Mouse (Mus musculus): ENCODE results near the gene Washc1. TPM values are rescaled to one million over a fixed set of nuclear protein-coding genes. Genes with fewer than 3 reads are reported as not detected.

Gene Washc1
- polyA plus RNA-seq, 1 experiment from 2014 or later: 41.6 TPM

- no peaks in the 10 kb centered on the region for H3K9me3 ChIP-seq (replicated peaks; ENCODE audit: low read length)
- H3K27me3 ChIP-seq (ENCODE audit: insufficient read depth, low read length): no peaks in the 10 kb centered on the region
- H3K4me2 ChIP-seq (ENCODE audit: low read length): peak within 1 kb of the TSS; percentile 90
- DNase-seq (ENCODE audit: low spot score): peak; percentile 96
- H3K4me3 ChIP-seq (replicated peaks; ENCODE audit: low read depth, low read length): peak within 1 kb of the TSS; percentile 99
- peak within 1 kb of the TSS; percentile 94 for H3K27ac ChIP-seq
- under 1% methylated on average over 45 of the region's 53 CpGs for WGBS
- no peak for TF ChIP-seq CTCF (IDR thresholded peaks at IDR 0.05; ENCODE audit: low read depth)
- peak; percentile 99 for ATAC-seq (replicated peaks; ENCODE audit: low FRiP score, low read depth)
- H3K36me3 ChIP-seq (ENCODE audit: insufficient read depth, low read length): 0 out of 2 replicates have a peak, but pooled peaks cover 15% of the 10 kb centered on the region
- H3K4me1 ChIP-seq (replicated peaks; ENCODE audit: insufficient read depth, low read length): no peaks in the 10 kb centered on the region
- peak within 1 kb of the TSS; percentile 86 for H3K9ac ChIP-seq (ENCODE audit: low read depth, low read length)
These were observed 34.4 kb upstream of the Washc1 start, which contains the start of gene Ankrd12 for GRCm38 (mm10) chr17:66076934-66077333. TSS of gene Ankrd12 (minus strand) at chr17:66077089.

GRCm38 (mm10) chr17:66077437-66077850, 33.9 kb upstream of the Washc1 start:
- DNase-seq (ENCODE audit: low spot score) (peak; percentile 38), ATAC-seq (replicated peaks; ENCODE audit: low FRiP score, low read depth) (peak; percentile 74)
- Histone ChIP-seq H3K9ac (ENCODE audit: low read depth, low read length) (peak overlapping the region; percentile 86), H3K4me3 (replicated peaks; ENCODE audit: low read depth, low read length) (peak overlapping the region; percentile 99), H3K27me3 (ENCODE audit: insufficient read depth, low read length) (no peaks in the 10 kb centered on the region), H3K36me3 (ENCODE audit: insufficient read depth, low read length) (0 out of 2 replicates have a peak, but pooled peaks cover 15% of the 10 kb centered on the region), H3K27ac (peak overlapping the region; percentile 94), H3K9me3 (replicated peaks; ENCODE audit: low read length) (no peaks in the 10 kb centered on the region), H3K4me1 (replicated peaks; ENCODE audit: insufficient read depth, low read length) (no peaks in the 10 kb centered on the region), H3K4me2 (ENCODE audit: low read length) (peak overlapping the region; percentile 90)
- under 1% methylated on average over 23 of the region's 23 CpGs for WGBS
- no peak for TF ChIP-seq CTCF (IDR thresholded peaks at IDR 0.05; ENCODE audit: low read depth)

GRCm38 (mm10) chr17:66084486-66084885, 26.9 kb upstream of the Washc1 start:
- no peak for TF ChIP-seq CTCF (IDR thresholded peaks at IDR 0.05; ENCODE audit: low read depth)

GRCm38 (mm10) chr17:66085038-66085437, 26.3 kb upstream of the Washc1 start:
- no peak for TF ChIP-seq CTCF (IDR thresholded peaks at IDR 0.05; ENCODE audit: low read depth)
- Histone ChIP-seq H3K27ac (no peak overlapping the region), H3K9ac (ENCODE audit: low read depth, low read length) (no peak overlapping the region), H3K36me3 (ENCODE audit: insufficient read depth, low read length) (peaks cover 21% of the 10 kb centered on the region; the same call in 1 of the 2 replicates), H3K27me3 (ENCODE audit: insufficient read depth, low read length) (no peaks in the 10 kb centered on the region), H3K9me3 (replicated peaks; ENCODE audit: low read length) (no peaks in the 10 kb centered on the region), H3K4me2 (ENCODE audit: low read length) (no peak overlapping the region), H3K4me1 (replicated peaks; ENCODE audit: insufficient read depth, low read length) (no peaks in the 10 kb centered on the region), H3K4me3 (replicated peaks; ENCODE audit: low read depth, low read length) (no peak overlapping the region)
- no peak for ATAC-seq (replicated peaks; ENCODE audit: low FRiP score, low read depth)
- DNase-seq (ENCODE audit: low spot score): no peak
- 95% methylated on average over 1 of the region's 1 CpGs for WGBS

More at GRCm38 (mm10) chr17:66084486-66084885, 26.9 kb upstream of the Washc1 start:
- peaks cover 23% of the 10 kb centered on the region; the same call in 1 of the 2 replicates for H3K36me3 ChIP-seq (ENCODE audit: insufficient read depth, low read length)
- H3K27ac ChIP-seq: no peak overlapping the region
- no peak overlapping the region for H3K4me3 ChIP-seq (replicated peaks; ENCODE audit: low read depth, low read length)
- no peak for DNase-seq (ENCODE audit: low spot score)
- no peaks in the 10 kb centered on the region for H3K27me3 ChIP-seq (ENCODE audit: insufficient read depth, low read length)
- no peaks in the 10 kb centered on the region for H3K9me3 ChIP-seq (replicated peaks; ENCODE audit: low read length)
- 64% methylated on average over 1 of the region's 1 CpGs for WGBS
- no peaks in the 10 kb centered on the region for H3K4me1 ChIP-seq (replicated peaks; ENCODE audit: insufficient read depth, low read length)
- no peak for ATAC-seq (replicated peaks; ENCODE audit: low FRiP score, low read depth)
- no peak overlapping the region for H3K9ac ChIP-seq (ENCODE audit: low read depth, low read length)
- no peak overlapping the region for H3K4me2 ChIP-seq (ENCODE audit: low read length)

- no peaks in the 10 kb centered on the region for H3K27me3 ChIP-seq (ENCODE audit: insufficient read depth, low read length)
- no peaks in the 10 kb centered on the region for H3K4me1 ChIP-seq (replicated peaks; ENCODE audit: insufficient read depth, low read length)
- TF ChIP-seq CTCF (IDR thresholded peaks at IDR 0.05; ENCODE audit: low read depth): no peak
- peaks cover 15% of the 10 kb centered on the region for H3K36me3 ChIP-seq (ENCODE audit: insufficient read depth, low read length)
- H3K9me3 ChIP-seq (replicated peaks; ENCODE audit: low read length): no peaks in the 10 kb centered on the region
- no peak overlapping the region for H3K4me3 ChIP-seq (replicated peaks; ENCODE audit: low read depth, low read length)
- no peak overlapping the region for H3K4me2 ChIP-seq (ENCODE audit: low read length)
- DNase-seq (ENCODE audit: low spot score) (no peak), ATAC-seq (replicated peaks; ENCODE audit: low FRiP score, low read depth) (no peak)
- H3K27ac ChIP-seq: no peak overlapping the region
- no peak overlapping the region for H3K9ac ChIP-seq (ENCODE audit: low read depth, low read length)
These were observed 21.1 kb upstream of the Washc1 start for GRCm38 (mm10) chr17:66090251-66090650.

- DNase-seq (ENCODE audit: low spot score) (no peak), ATAC-seq (replicated peaks; ENCODE audit: low FRiP score, low read depth) (no peak)
- no peak for TF ChIP-seq CTCF (IDR thresholded peaks at IDR 0.05; ENCODE audit: low read depth)
- Histone ChIP-seq H3K4me3 (replicated peaks; ENCODE audit: low read depth, low read length) (no peak overlapping the region), H3K9me3 (replicated peaks; ENCODE audit: low read length) (no peaks in the 10 kb centered on the region), H3K9ac (ENCODE audit: low read depth, low read length) (no peak overlapping the region), H3K36me3 (ENCODE audit: insufficient read depth, low read length) (peaks cover 12% of the 10 kb centered on the region), H3K27me3 (ENCODE audit: insufficient read depth, low read length) (no peaks in the 10 kb centered on the region), H3K4me1 (replicated peaks; ENCODE audit: insufficient read depth, low read length) (no peaks in the 10 kb centered on the region), H3K27ac (no peak overlapping the region), H3K4me2 (ENCODE audit: low read length) (no peak overlapping the region)
- 86% methylated on average over 2 of the region's 2 CpGs for WGBS
These were observed 20.0 kb upstream of the Washc1 start for GRCm38 (mm10) chr17:66091392-66091791.

GRCm38 (mm10) chr17:66092065-66092464, 19.3 kb upstream of the Washc1 start:
- H3K27ac ChIP-seq: no peak overlapping the region
- no peaks in the 10 kb centered on the region for H3K4me1 ChIP-seq (replicated peaks; ENCODE audit: insufficient read depth, low read length)
- TF ChIP-seq CTCF (IDR thresholded peaks at IDR 0.05; ENCODE audit: low read depth): no peak
- ATAC-seq (replicated peaks; ENCODE audit: low FRiP score, low read depth): no peak
- no peaks in the 10 kb centered on the region for H3K9me3 ChIP-seq (replicated peaks; ENCODE audit: low read length)
- no peak overlapping the region for H3K4me2 ChIP-seq (ENCODE audit: low read length)
- no peak overlapping the region for H3K4me3 ChIP-seq (replicated peaks; ENCODE audit: low read depth, low read length)
- no peak for DNase-seq (ENCODE audit: low spot score)
- H3K36me3 ChIP-seq (ENCODE audit: insufficient read depth, low read length): peaks cover 11% of the 10 kb centered on the region
- H3K27me3 ChIP-seq (ENCODE audit: insufficient read depth, low read length): no peaks in the 10 kb centered on the region
- WGBS: 92% methylated on average over 2 of the region's 2 CpGs
- no peak overlapping the region for H3K9ac ChIP-seq (ENCODE audit: low read depth, low read length)

Measured in kidney, postnatal 0 days (tissue).